Mouse (Mus musculus) liver, embryonic 18 days (tissue): ENCODE results near the gene Mat1a. TPM values are rescaled to one million over a fixed set of nuclear protein-coding genes. Genes with fewer than 3 reads are reported as not detected.

Experiments used
- polyA plus RNA-seq: library from polyadenylated mRNA; depleted of rRNA; stranded (reverse); fragments of >200 nt; gene quantifications from 2 replicates; pipeline ENCODE4 v1.2.3, GENCODE M21; 2012; rRNA removed

Gene Mat1a
- polyA plus RNA-seq = 218 and 257 TPM in 2 replicates

DNA sequence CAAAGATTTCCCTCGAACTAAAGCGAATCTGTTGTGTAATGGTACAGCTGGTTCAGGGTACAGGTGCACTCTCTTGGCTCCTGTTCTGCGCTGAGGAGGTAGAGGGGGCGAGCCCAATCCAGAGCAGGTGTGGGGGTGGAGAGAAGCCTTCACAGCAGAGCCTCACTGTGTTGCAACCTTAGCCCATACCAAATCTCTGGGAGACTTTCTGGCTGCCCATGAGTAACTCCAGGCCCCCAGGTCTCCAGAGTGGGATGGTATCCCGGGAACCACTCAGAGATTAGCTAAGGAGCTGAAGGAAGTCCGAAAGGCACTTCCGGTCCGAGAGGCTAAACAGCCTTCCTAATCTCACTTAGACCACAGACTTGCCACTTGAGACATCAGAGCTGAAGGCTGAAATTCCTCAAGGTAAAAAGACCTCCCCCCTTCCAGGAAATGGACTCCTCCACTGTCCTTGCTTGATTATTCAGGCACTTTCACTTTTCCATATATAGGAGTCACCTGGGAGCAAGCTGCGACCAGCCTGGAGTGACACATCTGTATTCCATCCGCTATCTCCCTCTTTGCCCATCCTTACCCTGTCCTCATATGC, at the start of gene Mat1a:
TSS of gene Mat1a (plus strand) at position 183 of the 592 bp plus-strand sequence.

DNA sequence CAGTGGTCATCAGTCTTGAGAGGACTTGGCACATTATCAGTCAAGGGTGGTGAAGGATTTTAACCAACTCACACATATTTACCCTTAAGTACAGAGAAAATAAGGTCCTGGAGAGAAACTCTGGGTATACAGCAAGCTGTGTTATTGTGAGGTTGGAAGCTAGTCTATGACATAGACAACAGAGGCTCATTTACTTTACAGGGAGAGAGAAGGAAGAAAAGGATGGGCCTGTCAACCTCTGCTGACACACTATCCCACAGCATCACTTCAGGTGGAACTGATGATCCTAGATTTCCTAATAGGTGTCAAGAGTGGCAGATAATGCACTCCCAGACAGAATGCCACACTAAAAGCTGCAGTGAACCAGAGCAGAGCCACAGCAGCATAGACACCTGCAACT, 35.7 kb upstream of the Mat1a start, which contains the start of gene Dydc2:
TSS of gene Dydc2 (minus strand) at position 101 of the 400 bp plus-strand sequence.

DNA sequence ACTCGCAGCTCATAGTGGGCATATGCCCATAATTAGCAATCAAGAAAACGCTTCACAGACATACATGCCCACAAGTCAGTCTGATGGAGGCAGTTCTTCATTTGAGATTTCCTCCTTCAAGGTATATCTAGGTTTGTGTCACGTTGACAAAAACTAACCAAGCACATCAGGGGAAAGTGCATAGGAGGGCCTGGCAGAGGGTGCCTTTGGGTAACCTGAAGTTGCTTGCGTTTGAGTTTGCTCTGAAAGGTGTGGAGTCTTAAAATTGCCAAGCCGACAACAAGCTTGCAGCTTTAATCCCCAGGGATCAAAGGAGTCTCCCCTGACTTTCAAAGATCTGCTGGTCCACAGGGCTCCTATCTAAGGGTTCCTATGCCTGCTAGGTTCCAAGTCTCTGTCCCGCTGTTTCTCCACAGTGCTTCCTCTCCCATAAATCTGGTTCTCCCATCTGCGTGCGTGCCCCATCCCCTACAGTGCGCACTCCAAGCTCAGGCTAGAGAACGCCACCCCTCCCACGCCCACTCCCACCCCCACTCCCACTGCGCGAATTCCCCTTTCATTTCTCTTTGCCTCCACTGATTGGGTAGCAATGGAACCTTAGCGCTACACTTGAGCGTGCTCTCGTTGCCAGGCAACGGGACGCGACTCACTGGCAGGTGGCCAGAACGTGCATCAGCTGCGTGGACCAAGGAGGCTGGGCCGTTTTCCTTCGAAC, 32.4 kb upstream of the Mat1a start, which contains the start of gene Dydc1:
TSS of gene Dydc1 (plus strand) at position 683 of the 715 bp plus-strand sequence.

DNA sequence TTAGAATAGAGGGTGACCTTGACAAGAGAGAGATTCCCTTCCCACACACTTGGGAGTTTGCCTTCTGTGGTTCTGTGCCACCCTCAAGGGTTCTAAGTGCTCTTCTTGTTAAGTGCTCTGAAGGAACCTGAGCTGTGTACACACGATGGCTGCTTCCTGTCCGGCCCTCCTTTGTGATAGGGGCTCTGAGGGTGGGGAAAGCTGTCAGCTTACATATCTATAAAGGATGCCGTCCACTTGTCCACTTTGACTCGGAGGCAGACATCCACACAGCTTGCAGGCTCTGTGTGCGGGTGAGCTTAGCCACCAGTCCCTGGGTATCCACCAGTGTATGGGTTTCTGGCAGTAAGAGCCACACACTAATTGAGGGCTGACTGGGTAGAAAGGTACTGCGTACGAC, 26.7 kb downstream of the Mat1a start, which contains the start of gene Sftpa1:
TSS of gene Sftpa1 (plus strand) at position 243 of the 400 bp plus-strand sequence.

DNA sequence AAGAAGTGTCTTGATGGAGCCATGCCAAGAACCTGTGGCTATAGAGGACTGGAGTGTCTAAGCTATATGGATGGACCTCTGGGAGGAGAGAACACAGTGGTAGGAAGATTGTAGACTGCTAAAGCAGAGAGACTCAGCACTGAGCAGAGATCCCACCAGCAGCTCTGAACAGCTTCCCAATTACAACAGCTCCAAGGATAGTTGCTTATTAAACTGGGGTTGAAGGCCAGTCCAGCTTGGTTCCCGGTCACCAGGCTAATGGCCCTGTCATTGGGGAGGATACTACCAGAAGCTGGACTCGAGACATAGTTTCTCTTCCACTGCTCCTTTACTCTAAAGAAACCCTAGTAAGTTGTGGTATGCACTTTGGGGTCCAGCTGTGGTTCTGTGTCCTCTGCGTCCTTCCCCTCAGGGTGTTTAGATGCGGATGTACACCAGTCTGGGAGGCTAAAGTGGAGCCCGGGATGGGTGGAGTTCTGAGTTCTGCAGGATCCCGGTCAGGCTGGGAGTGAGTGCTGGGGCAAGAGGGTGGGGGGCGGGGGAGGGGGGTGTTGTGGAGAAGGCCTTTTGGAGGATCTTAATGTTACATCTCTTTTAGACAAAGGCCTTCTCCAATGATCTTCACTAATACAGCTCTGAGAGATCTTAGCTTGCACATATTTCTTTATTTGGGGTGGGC, 46.5 kb downstream of the Mat1a start, which contains the start of gene Mbl1:
TSS of gene Mbl1 (plus strand) at position 239 of the 679 bp plus-strand sequence.

Other genes with a start within 250 kb of the Mat1a start
- 0.14 and 0.17 TPM in 2 replicates for gene Sh2d4b, start 211.8 kb upstream of the Mat1a start, polyA plus RNA-seq
- 30.3 and 31.2 TPM in 2 replicates for gene Tspan14, start 138.2 kb upstream of the Mat1a start, polyA plus RNA-seq
- gene Fam213a, start 91.2 kb upstream of the Mat1a start, polyA plus RNA-seq = 84.7 and 87.4 TPM in 2 replicates
- not detected in 2 replicates for gene Dydc2, start 35.8 kb upstream of the Mat1a start, polyA plus RNA-seq
- not detected in 2 replicates for gene Dydc1, start 32.1 kb upstream of the Mat1a start, polyA plus RNA-seq
- 0.21 and 0.23 TPM in 2 replicates for gene Sftpa1, start 26.7 kb downstream of the Mat1a start, polyA plus RNA-seq
- gene Mbl1, start 46.4 kb downstream of the Mat1a start, polyA plus RNA-seq = 33.7 and 43.4 TPM in 2 replicates
- 0.21 and 0.84 TPM in 2 replicates for gene Sftpd, start 80.1 kb downstream of the Mat1a start, polyA plus RNA-seq
- 0.01 and 0.02 TPM in 2 replicates for gene Gm2832, start 173.8 kb downstream of the Mat1a start, polyA plus RNA-seq
- not detected in 2 replicates for gene Gm5798, start 243.6 kb downstream of the Mat1a start, polyA plus RNA-seq